Mouse (Mus musculus) neutrophil, adult 5-6 weeks (primary cell): ENCODE measurements around the gene Npy5r. TPM values are rescaled to one million over a fixed set of nuclear protein-coding genes. Genes with fewer than 3 reads are reported as not detected.

Source experiments
- ATAC-seq: fragments of 151-379, 151-347 bp; 2 replicates; pipeline ENCODE4 v1.8.0; 2017; ENCODE audit warnings: mild to moderate bottlenecking, moderate TSS enrichment; ENCODE audit not compliant: insufficient number of reproducible peaks, poor library complexity, low FRiP score, severe bottlenecking; ENCODE audit errors: extremely low read depth
- total RNA-seq: library from RNA; stranded (forward); fragments of 200-1000 nt; gene quantifications from 2 replicates; pipeline ENCODE4 v1.2.3, GENCODE M21; 2017

The Npy5r gene
- not detected in 2 replicates for total RNA-seq

DNA sequence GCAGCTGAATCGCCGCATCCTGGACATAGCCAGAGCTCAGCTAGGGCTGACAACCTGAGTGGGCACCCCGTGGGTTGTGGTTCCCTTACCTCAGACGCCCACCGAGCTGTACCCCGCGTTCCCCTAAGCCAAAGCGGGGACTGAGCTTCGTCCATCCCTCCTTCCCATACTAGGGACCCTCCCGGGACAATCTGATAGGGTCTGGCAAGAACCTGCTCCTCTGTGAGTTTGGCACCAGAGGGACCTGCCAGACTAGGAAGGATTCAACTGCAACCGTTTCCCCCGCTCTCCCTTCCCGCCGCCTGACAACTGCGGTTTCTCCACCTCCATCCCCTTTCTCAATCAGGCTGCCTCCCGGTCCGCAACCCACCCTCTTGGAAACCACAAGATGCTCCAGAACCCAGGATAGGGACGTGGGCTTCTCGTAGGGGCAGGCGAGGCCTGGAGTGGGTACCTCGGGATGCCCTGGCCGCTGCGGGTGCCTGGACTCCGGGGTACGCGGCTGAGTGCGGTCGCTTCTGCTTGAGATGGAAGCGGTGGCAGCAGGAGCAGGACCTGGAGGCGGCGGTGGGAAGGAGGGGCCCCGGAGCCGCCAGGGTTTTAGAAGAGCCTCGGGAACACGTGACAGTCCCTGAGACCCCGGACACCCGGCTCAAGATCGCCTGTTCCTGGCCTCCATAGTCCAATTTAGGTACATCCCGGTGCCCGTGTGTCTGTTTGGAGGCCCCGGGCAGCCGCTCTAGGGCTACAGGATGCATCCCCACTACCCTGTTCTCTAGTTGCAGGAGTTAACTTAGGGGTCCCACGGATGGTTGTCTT, at the start of gene Npy5r:
TSS of gene Npy5r (minus strand) at position 618 of the 819 bp plus-strand sequence.
- ATAC-seq: no peak

- no peak for ATAC-seq
These were observed 44.0 kb upstream of the Npy5r start for GRCm38 (mm10) chr8:66731957-66732356.

- no peak for ATAC-seq
These were observed 41.5 kb upstream of the Npy5r start for GRCm38 (mm10) chr8:66729446-66729845.

- ATAC-seq: no peak
These were observed 34.9 kb upstream of the Npy5r start for GRCm38 (mm10) chr8:66722835-66723234.

- ATAC-seq: no peak
These were observed 26.5 kb upstream of the Npy5r start for GRCm38 (mm10) chr8:66714324-66714975.

- no peak for ATAC-seq
These were observed 10.9 kb upstream of the Npy5r start for GRCm38 (mm10) chr8:66698782-66699181.

DNA sequence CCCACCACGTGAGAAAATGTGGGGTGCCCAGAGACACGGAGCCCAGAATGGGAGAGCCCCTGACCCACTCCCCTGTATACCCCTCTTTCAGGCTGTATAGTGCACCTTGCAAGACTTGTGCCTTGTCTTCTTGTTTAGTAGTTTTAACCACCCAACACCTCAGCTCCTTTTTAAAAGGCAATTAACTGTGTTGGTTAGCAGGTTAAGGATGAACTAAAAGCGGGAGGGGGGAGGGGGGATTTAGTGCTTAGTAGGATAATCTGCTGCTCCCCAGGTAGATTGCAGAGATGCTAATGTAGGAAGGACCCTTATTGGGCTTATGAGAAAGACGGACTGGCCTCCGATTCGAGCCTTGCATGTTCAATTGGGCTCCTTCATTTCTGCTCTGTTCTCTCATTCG, 10.1 kb upstream of the Npy5r start:
- ATAC-seq: no peak

GRCm38 (mm10) chr8:66696970-66697843, 9.3 kb upstream of the Npy5r start, which contains the start of gene Npy1r:
Npy1r (plus strand) TSS chr8:66697192.
- no peak for ATAC-seq

- ATAC-seq: no peak
These were observed 2.5 kb upstream of the Npy5r start for GRCm38 (mm10) chr8:66690402-66690801.

GRCm38 (mm10) chr8:66688799-66689198, 871 bp upstream of the Npy5r start:
- no peak for ATAC-seq

DNA sequence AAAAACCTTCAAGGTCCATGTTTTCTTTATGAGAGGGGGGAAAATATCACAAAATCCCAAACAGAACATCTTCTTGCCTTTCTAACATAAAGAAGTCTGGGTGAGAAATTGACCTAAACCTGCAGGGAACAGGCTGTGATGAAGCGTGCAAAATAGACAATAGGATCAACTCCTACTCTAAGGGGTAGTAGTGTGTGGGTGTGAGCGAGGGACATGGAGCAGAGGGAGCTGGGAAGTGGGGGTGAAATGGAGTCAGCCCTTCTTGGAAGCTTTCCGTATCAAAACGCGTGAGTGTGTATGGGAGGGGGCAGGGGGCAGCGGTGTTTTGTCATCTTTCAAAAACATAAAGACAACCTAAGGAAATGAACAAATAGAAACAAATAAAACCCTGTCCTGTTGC, 467 bp upstream of the Npy5r start:
- no peak for ATAC-seq

DNA sequence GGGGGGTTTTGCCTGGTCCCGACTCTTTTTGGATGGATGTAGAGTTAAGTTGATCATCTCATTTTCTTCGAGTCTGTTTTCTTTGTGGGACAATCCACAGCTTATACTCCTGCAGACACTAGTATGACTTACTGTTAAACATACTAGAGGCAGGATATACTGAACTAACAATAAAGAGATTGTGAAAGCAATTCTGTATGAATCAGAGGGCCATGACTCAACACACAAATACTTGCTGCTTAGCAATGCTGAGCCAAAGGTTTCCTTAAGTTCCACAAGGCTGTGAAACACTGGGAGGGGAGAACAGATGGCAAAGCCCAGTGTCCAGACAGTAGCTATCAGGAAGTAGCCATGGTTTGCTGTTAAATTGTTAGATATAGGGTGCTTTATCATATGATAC, 6.7 kb downstream of the Npy5r start:
- ATAC-seq: no peak

DNA sequence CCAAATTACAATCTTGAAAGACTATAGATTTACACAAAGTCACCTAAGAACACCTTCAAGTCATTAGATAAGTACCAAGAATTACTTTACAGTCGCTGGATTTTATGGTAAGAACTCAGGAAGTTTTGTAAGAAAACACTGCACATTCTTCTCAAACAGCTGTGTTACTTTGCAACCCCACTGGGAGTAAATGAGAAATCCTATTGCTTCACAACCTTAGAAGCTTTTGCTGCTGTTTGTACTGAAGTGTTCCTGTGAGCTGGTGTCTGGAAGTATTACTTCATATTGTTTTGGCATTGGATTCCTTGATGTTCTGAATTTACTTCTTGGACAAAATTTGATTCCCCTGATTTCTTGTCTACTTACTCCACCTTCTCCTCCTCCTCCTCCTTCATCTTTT, 57.2 kb downstream of the Npy5r start:
- no peak for ATAC-seq

Other genes with a start within 250 kb of the Npy5r start
- 13.3 and 13.4 TPM in 2 replicates for gene Tma16, start 201.6 kb downstream of the Npy5r start, total RNA-seq
- gene Tktl2, start 176.4 kb downstream of the Npy5r start, total RNA-seq: 0.12 TPM in 1 of 2 replicates, not detected in the other
- not detected in 2 replicates for gene Npy1r, start 9.1 kb upstream of the Npy5r start, total RNA-seq
- 1.2 and 2.1 TPM in 2 replicates for gene Naf1, start 172.1 kb upstream of the Npy5r start, total RNA-seq